Mouse (Mus musculus): Measurements from ENCODE around the gene Gm11733. TPM values are rescaled to one million over a fixed set of nuclear protein-coding genes. Genes with fewer than 3 reads are reported as not detected.
A peak's percentile ranks its signal among the peaks of the same experiment; 100 is the strongest.

Gm11733 gene
- polyA plus RNA-seq, 1 experiment: not detected

DNA sequence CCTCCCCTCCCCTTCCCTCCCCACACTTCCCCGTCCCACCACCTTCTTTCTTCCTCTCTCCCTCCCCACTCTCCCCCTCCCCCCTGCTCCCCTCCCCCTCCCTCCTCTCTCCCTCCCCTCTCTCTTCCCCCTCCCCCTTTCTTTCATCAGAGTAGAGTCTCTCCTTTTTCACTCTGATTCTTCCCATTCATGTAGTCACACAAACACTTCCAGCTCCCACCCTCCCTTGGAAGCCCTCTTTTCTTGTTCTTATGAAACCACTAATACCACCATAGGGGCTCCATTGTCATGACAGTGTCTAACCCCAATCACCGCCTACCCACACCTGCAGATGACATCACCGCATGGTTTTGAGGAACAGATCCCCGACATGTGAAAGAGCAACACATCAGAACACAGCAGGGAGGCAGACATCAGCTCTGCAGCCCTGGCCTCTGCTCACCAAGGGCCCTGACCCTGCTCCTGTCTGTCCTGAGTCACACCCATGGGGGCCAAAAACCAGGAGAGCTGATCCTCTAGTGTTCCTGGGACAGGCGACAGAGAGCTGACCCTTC lies 7.5 kb upstream of the Gm11733 start:
- no peak for DNase-seq (ENCODE audit: low read depth, low spot score)
- 78% methylated on average over 5 of the region's 5 CpGs for WGBS

DNA sequence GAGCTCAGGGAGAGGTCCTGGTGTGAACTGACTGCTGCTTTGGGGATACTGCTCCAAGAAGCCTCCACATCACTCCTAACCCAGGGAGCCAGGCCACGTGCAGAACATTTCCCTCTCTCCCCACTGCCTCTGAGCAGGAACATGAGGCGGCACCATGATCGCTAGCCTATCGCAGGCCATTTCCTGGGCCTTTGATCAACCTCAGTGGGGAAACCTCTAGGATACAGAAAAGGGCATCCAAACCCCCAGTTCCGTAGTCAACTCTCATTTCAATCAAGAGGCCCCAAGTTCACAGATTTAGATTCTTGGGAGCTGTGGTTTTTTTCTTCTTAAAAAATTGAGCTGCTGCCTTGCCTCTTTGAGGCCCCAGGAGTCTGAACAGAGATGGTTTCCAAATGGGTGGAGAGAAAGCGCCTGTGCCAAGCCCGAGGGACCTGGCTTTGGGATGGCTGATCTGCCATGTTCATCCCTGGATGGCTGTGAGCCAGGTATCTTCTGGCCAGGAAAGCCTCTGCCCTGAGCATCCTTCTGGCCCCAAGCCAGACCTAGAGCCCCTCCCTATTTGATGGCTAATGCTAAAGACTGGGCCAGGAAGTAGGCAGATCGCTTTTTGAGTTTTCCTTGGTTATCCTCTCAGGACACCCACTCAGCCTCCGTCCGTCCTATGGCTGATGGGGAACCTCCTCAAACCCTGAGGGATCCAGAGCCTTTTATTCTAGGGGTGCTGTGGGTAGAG lies 5.7 kb upstream of the Gm11733 start:
- WGBS: 85% methylated on average over 10 of the region's 10 CpGs
- no peak for DNase-seq (ENCODE audit: low read depth, low spot score)

DNA sequence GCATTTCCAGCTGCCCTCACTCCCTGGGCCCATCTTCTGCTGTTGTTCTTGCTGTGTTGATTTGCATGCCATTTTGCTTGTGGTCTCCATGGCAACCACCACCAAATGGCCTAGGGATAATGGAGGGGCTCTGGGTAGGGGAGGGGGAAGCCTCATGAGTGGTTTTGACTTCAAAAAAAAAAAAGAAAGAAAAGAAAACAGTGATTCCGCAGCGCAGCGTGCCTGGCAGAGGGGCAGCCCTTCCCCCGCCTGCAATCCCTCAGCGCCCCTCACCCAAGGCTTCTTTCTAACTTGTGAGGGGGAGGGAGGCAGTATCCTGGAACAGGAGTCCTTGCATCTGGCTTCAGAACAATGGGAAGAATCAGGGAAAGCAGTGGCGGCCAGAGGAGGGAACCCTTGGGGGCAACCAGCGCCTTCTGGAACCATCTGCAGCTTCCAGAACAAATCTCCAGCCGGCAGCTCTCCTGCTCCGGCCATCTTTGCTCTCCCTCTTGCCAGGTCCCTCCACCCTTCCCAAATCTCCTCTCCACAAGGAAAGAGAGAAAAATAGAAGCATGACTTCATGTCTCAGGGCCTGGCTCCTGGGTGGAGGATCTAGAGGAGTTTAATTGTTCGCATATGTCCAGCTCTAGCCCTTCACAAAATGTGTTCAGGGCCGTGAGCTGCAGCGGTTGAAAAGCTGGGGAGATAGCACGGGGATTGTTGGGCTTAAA lies 5.0 kb upstream of the Gm11733 start:
- WGBS: 35% methylated on average over 13 of the region's 13 CpGs
- DNase-seq (ENCODE audit: low read depth, low spot score): no peak

DNA sequence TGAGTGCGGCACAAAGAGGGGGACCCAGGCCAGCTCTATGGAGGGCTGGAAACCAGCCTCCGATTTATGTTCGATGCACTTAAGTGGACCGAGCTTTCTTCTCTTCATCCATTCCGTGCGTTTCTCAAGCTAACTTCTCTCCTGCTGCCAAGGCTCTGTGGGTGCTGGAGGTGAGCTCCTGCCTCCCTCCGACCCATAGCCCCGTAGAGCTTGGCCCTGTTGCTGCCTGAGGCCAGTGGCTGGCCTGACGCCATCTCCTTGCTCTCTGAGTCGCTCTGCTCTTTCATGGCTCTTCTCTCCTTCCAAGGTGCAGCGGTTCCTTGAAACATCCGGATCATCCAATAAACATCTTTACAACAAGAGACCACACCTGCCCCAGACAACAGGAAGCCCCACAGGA lies 4.4 kb upstream of the Gm11733 start:
- 46% methylated on average over 12 of the region's 12 CpGs for WGBS
- no peak for DNase-seq (ENCODE audit: low read depth, low spot score)

DNA sequence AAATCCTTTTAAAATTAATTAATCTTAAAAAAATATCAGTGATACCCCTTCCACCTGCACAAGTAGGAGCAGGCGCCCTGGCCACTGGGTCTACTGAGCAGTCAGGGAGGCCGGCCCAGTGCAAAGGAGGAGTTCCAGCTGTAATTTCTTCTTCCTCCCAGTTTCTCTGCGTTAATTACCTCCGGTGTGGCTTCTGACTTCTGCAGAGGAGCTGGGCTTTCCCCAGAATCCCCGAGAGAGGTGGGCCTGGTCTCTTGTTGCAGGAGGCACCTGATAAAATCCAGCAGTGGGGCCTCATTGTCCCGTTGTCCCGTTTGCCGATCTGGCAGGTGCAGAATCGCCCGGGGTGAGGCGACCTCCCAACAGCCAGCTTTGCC lies 1.9 kb upstream of the Gm11733 start:
- no peak for DNase-seq (ENCODE audit: low read depth, low spot score)
- 6% methylated on average over 11 of the region's 11 CpGs for WGBS

DNA sequence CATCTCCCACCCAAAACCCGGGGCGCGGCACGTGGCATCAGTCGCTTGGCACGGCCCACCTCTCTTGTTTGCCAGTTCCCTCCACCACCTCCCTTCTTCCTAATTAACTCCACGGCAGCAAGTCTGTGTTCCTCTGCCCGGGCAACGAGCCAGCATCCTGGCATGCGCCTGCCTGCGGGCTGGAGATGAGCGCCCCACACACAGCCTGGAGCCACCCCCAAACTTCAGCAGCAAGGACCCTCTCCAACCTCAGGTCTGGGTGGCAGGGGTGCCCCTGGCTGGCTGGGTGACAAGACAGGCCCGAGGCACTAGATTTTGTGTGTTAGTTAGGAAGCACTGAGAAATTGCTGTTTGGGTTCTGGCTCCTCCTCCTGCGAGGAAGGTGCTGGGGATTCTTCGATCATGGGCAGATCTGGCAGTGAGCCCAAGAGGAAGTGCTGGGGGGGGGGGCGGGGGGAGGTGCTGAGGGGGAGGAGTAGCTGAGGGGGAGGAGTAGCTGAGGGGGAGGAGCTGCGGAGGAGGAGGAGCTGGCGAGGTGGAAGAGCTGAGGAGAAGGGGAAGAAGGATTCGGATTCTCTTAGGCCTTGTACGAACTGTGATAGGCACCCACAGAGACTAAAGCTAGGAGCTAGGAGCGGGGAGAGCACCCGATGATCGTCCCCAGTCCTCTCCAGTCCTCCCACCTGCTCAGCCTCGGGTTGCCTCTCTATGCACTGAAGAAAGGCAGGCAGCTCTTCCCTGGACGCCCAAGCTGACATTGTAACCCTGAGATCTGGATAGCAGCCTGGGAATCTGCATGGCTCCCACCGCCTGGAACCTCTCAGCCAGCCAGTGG lies 1.3 kb upstream of the Gm11733 start:
- WGBS: 2% methylated on average over 25 of the region's 26 CpGs
- DNase-seq (ENCODE audit: low read depth, low spot score): peak; percentile 19

- 76% methylated on average over 17 of the region's 17 CpGs for WGBS
- no peak for DNase-seq (ENCODE audit: low read depth, low spot score)
Measured at GRCm38 (mm10) chr11:117491408-117492208, 7.4 kb downstream of the Gm11733 start.

- no peak for DNase-seq (ENCODE audit: low read depth, low spot score)
- 73% methylated on average over 1 of the region's 1 CpGs for WGBS
Measured at GRCm38 (mm10) chr11:117492209-117492505, 8.0 kb downstream of the Gm11733 start.

DNA sequence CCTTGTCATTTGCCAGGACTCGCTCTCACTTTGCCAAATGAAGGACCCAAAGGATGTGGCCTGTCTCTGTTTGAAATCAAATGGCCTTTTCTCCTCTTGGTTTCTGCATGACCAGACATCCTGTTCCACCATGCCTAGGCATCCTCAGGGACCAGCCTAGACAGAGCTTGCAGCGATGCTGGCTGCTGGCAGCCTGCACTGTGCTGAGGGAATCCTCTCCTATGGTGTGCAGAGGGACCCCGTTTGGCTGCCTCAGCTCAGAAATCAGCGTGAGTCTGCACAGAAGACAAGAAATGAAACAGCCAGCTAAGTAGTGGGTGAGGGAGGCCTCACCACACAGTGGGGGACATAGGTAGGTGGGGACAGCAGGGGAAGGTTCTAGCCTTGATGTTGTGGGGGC lies 12.6 kb downstream of the Gm11733 start:
- WGBS: 56% methylated on average over 4 of the region's 4 CpGs
- DNase-seq (ENCODE audit: low read depth, low spot score): no peak

DNA sequence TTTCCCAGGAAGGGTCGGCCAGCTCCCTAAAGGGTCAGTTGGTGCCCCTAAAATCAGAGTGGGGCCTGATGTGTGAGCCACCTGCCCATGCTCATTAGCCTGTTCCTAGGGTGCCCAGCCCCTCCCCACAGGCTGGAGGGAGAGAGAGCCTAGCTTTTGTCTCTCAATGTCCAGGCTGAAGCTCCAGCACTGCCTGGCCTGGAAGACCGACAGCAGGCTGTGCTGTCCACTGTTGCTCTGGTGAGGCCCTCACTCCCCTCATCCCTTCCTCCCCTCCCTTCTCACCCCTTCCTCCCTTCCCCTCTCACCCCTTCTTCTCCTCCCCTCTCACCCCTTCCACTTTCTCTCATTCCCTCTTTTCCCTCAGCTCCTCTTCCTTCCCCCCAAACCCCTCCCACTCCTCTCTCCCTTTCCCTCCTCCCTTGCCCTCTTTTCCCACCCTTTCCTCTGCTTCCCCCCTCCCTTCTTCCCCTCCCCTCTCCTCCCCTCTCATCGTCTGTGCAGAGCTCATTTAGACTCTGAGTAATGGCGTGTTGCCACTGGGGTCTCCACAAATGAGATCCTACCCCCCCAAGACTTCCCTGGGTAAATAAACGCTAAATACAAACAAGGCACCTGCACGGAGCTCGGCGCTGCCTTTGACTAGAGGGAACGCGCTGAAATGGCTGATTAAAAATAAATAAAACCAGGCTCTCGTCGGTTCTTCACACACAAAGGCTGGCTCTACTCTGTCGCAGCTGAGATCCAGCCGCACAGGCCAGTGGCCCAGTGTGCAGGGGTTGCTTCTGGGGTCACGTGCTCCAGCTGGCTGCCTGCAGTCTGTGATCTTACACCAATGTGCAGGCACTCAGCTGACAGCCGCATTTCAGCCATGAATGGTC lies 13.3 kb downstream of the Gm11733 start:
- 21% methylated on average over 16 of the region's 16 CpGs for WGBS
- DNase-seq (ENCODE audit: low read depth, low spot score): no peak

DNA sequence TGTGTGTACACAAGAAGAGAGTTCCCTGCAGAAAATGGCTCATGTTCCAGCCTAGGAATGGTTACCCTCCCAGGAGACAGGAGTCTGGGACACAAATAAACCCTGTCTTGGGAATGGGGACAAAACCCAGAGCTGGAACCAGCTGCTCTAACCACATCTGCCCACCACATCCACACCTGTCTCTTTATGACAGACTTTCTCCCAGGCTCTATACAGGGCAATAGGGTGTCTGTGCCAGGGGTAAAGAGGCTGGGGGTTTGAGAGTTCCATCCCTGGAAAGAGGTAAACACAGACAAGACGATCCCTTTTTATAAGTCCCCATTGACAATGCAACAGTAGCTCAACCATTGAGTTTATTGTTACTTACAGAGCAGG lies 14.0 kb downstream of the Gm11733 start:
- no peak for DNase-seq (ENCODE audit: low read depth, low spot score)
- WGBS: 36% methylated on average over 1 of the region's 1 CpGs

- DNase-seq (ENCODE audit: low read depth, low spot score): no peak
- WGBS: 93% methylated on average over 4 of the region's 4 CpGs
Measured at GRCm38 (mm10) chr11:117508972-117509371, 24.8 kb downstream of the Gm11733 start.

DNA sequence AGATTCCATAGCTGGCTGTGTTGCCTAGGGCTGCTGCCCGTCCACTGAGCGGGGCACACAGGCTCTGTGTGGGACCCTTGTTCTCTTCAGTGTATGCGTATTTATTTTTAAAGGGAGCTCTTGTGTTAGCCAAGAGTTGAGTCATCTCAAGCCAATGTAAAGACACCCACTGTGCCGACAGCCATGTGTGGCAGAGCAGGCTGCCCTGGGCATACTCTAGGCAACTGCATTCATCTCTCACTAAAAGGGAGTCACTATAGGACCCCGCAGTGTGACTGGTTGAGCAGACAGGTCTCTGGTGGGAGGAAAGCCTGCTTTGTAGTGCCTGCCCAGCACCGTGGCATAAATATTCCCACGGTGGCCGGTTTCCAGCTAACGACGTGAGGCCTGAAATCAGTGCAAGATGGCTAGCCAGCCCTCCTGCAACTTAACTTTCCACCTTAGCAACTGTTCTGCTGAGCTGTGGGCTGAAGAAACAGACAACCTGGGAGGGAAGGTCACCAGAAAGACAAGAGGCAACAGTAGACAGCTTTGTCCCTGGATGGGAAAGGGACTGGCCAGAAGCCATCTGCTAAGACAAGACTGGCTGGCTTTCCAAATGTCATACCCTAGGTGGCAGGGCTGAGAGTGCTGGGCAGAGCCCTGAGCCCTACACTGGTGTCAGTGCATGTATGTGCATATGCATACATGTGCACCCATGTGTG lies 31.7 kb downstream of the Gm11733 start:
- no peak for DNase-seq (ENCODE audit: low read depth, low spot score)
- WGBS: 77% methylated on average over 10 of the region's 10 CpGs

- DNase-seq (ENCODE audit: low read depth, low spot score): no peak
- WGBS: 87% methylated on average over 3 of the region's 3 CpGs
Measured at GRCm38 (mm10) chr11:117516422-117516796, 32.2 kb downstream of the Gm11733 start.

GRCm38 (mm10) chr11:117521906-117522780 lies 38.0 kb downstream of the Gm11733 start:
- 73% methylated on average over 13 of the region's 13 CpGs for WGBS
- no peak for DNase-seq (ENCODE audit: low read depth, low spot score)

- 68% methylated on average over 16 of the region's 16 CpGs for WGBS
- DNase-seq (ENCODE audit: low read depth, low spot score): no peak
Measured at GRCm38 (mm10) chr11:117522879-117523519, 38.8 kb downstream of the Gm11733 start.
